Mouse (Mus musculus) embryonic facial prominence, embryonic 14.5 days (tissue): ENCODE data around the gene 2010315B03Rik. TPM values are rescaled to one million over a fixed set of nuclear protein-coding genes. Genes with fewer than 3 reads are reported as not detected.

Experiments
- polyA plus RNA-seq: library from polyadenylated mRNA; unstranded; fragments of >200 nt; fragmentation: Nextera tagmentation; extraction: Ambion mirVana; gene quantifications from 2 replicates; pipeline ENCODE4 v1.2.1, GENCODE M21; 2014

2010315B03Rik gene
- polyA plus RNA-seq, 1 experiment from 2014 or later = 5.8 TPM

Other genes with a start within 250 kb of the 2010315B03Rik start
- 3.8 and 4.7 TPM in 2 replicates for gene Ccr2, start 210.7 kb downstream of the 2010315B03Rik start, polyA plus RNA-seq
- 1.1 and 1.3 TPM in 2 replicates for gene Ccr5, start 191.2 kb downstream of the 2010315B03Rik start, polyA plus RNA-seq
- gene Ppp2r3d, start 164.2 kb upstream of the 2010315B03Rik start, polyA plus RNA-seq = 110 and 141 TPM in 2 replicates
- not detected in 2 replicates for gene Gm21836, start 181.1 kb upstream of the 2010315B03Rik start, polyA plus RNA-seq